Mouse (Mus musculus) liver, embryonic 13.5 days (tissue): Measurements from ENCODE around the gene Fblim1. TPM values are rescaled to one million over a fixed set of nuclear protein-coding genes. Genes with fewer than 3 reads are reported as not detected.

ENCODE experiments used
- ATAC-seq: fragments of 200-750 bp; cut with Nextera tagmentation; 2 replicates; pipeline ENCODE4 v1.8.0; 2017; ENCODE audit warnings: low read depth, mild to moderate bottlenecking, moderate number of reproducible peaks, moderate library complexity
- DNase-seq: peaks from one replicate; pipeline ENCODE4 v3.0.0; 2022
- H3K27ac ChIP-seq: fragments of 300-500 bp; sonication (generic); 2 replicates; pipeline ENCODE4 v1.5.1; 2015; ENCODE audit warnings: moderate library complexity, mild to moderate bottlenecking, inconsistent platforms
- H3K27me3 ChIP-seq: fragments of 300-500 bp; sonication (generic); 2 replicates; pipeline ENCODE4 v1.6.1; 2015; ENCODE audit warnings: mild to moderate bottlenecking, inconsistent platforms
- H3K36me3 ChIP-seq: fragments of 300-500 bp; sonication (generic); 2 replicates; pipeline ENCODE4 v1.6.1; 2015; ENCODE audit warnings: mild to moderate bottlenecking, inconsistent platforms
- H3K4me1 ChIP-seq: fragments of 300-500 bp; sonication (generic); replicated peaks from 2 replicates; pipeline ENCODE4 v1.6.1; 2015; ENCODE audit warnings: inconsistent platforms
- H3K4me2 ChIP-seq: fragments of 300-500 bp; sonication (generic); 2 replicates; pipeline ENCODE4 v1.6.1; 2015; ENCODE audit warnings: inconsistent platforms, mild to moderate bottlenecking, moderate library complexity
- H3K4me3 ChIP-seq: fragments of 300-500 bp; sonication (generic); replicated peaks from 2 replicates; pipeline ENCODE4 v1.5.1; 2015; ENCODE audit warnings: mild to moderate bottlenecking, inconsistent platforms
- H3K9ac ChIP-seq: fragments of 300-500 bp; sonication (generic); 2 replicates; pipeline ENCODE4 v1.6.1; 2015; ENCODE audit warnings: mild to moderate bottlenecking, inconsistent platforms
- H3K9me3 ChIP-seq: fragments of 300-500 bp; sonication (generic); replicated peaks from 2 replicates; pipeline ENCODE4 v1.6.1; 2016; ENCODE audit warnings: inconsistent platforms
- WGBS: fragments of 180-500 bp; shearing (Covaris S2); methylation state at CpG from one replicate; pipeline ENCODE4 v1.1.7; 2015; ENCODE audit not compliant: insufficient replicate concordance; 5-methylcytosine and 5-hydroxymethylcytosine counted together
- polyA plus RNA-seq: library from polyadenylated mRNA; unstranded; fragments of >200 nt; fragmentation: Nextera tagmentation; extraction: Ambion mirVana; gene quantifications from 2 replicates; pipeline ENCODE4 v1.2.1, GENCODE M21; 2015

Gene Fblim1
- 1.9 and 2.4 TPM in 2 replicates for polyA plus RNA-seq

DNA sequence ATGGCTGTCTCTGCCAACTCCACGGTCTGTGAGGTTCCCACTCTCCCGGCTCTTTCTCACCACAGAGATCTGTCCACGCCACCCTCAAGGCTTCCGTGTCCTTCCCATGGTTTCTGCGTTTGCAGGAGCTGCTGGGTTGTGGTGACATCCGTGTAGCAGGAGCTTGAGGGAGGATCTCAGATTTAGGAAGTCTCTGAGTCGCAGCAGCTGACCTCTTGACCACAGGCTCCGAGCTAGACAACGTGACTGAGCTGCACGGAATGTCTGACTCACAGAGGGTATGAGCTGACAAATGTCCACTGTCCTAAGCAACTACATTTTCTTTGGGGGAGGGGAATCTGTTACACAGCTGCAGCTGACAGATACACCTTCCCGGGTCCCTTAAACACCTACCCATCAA, at the start of gene Fblim1:
Gene Fblim1 (minus strand): TSS at position 236 of the 400 bp plus-strand sequence.
- no peak for DNase-seq

DNA sequence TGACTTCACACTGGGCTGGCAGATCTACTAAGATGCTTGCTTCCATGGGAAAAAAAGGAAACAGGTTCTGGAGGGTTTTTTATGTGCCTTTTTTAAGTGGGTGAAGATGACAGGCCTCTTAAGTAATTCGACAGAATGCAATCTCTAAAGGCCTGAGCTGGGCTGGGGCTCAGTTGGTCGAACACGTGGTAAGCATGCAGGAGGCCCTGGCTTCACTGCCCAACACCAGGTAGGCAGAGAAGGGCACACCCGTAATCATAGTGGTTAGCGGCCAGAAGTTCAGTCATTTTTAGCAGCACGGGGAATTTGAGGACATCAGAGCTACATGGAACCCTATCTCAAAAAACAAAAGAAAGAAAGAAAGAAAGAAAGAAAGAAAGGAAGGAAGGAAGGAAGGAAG, 48.6 kb upstream of the Fblim1 start:
- WGBS, result 79% methylated on average over 6 of the region's 6 CpGs

More for the DNA sequence above, at the start of gene Fblim1:
- no peak within 1 kb of the TSS for H3K4me2 ChIP-seq
- no peak for ATAC-seq
- H3K36me3 ChIP-seq, result no peaks in the 10 kb centered on the region
- H3K9ac ChIP-seq, result no peak within 1 kb of the TSS
- no peak within 1 kb of the TSS for H3K27ac ChIP-seq
- peaks cover 12% of the 10 kb centered on the region for H3K27me3 ChIP-seq
- 0 out of 2 replicates have a peak, but pooled peaks cover 4% of the 10 kb centered on the region for H3K4me1 ChIP-seq
- H3K4me3 ChIP-seq, result no peak within 1 kb of the TSS
- no peaks in the 10 kb centered on the region for H3K9me3 ChIP-seq
- 55% methylated on average over 11 of the region's 11 CpGs for WGBS

DNA sequence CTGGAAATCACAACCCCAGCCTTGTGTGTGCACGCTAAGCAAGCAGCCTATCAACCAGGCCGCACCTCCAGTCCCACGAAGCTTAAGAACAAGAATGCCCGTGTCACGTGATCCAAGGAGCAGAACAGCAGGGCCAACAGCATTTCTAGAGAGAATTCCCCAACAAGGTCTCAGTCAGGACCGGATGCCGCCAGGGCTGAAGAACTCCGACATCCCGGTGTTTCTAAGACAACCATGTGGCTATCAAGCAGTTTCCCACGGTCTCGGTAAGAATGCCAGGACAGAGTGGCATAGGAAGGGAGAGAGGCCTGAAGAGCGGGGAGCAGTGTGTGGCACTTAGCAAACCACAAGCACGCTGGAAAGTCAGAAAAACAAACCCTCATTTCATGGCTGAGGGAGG, 47.9 kb upstream of the Fblim1 start:
- Histone ChIP-seq H3K9ac (no peak overlapping the region), H3K9me3 (no peaks in the 10 kb centered on the region), H3K27ac (no peak overlapping the region), H3K27me3 (no peaks in the 10 kb centered on the region), H3K36me3 (peaks cover 22% of the 10 kb centered on the region), H3K4me3 (no peak overlapping the region), H3K4me2 (no peak overlapping the region), H3K4me1 (peaks cover 30% of the 10 kb centered on the region)
- DNase-seq, result no peak
- WGBS, result 84% methylated on average over 13 of the region's 13 CpGs
- ATAC-seq, result no peak

More for the DNA sequence above, 48.6 kb upstream of the Fblim1 start:
- H3K9ac ChIP-seq, result no peak overlapping the region
- peaks cover 31% of the 10 kb centered on the region for H3K4me1 ChIP-seq
- peaks cover 19% of the 10 kb centered on the region for H3K36me3 ChIP-seq
- H3K27ac ChIP-seq, result no peak overlapping the region
- no peak overlapping the region for H3K4me2 ChIP-seq
- H3K9me3 ChIP-seq, result no peaks in the 10 kb centered on the region
- no peak for DNase-seq
- no peak overlapping the region for H3K4me3 ChIP-seq
- no peaks in the 10 kb centered on the region for H3K27me3 ChIP-seq
- no peak for ATAC-seq

DNA sequence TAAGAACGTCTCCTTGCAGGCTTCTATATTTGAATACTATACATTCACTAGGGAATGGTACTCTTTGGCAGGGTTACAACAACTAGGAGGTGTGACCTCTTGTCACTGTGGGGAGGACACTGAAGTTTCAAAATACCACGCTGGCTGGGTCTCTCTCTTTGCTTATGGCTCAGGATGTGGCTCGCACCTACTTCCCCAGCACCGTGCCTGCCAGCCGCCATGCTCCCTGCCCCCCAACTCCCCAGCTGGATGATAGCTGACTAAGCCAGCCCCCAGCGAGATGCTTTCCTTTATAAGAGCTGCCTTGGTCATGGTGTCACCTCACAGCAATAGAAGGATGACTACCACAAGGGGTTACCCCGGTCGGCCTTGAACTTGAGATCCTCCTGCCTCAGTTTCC, 47.1 kb upstream of the Fblim1 start:
- no peak overlapping the region for H3K27ac ChIP-seq
- ATAC-seq (no peak), DNase-seq (no peak)
- no peak overlapping the region for H3K4me3 ChIP-seq
- peaks cover 23% of the 10 kb centered on the region for H3K4me1 ChIP-seq
- no peaks in the 10 kb centered on the region for H3K27me3 ChIP-seq
- no peak overlapping the region for H3K4me2 ChIP-seq
- H3K36me3 ChIP-seq, result peaks cover 24% of the 10 kb centered on the region
- H3K9ac ChIP-seq, result no peak overlapping the region
- H3K9me3 ChIP-seq, result no peaks in the 10 kb centered on the region
- WGBS, result 64% methylated on average over 8 of the region's 8 CpGs

DNA sequence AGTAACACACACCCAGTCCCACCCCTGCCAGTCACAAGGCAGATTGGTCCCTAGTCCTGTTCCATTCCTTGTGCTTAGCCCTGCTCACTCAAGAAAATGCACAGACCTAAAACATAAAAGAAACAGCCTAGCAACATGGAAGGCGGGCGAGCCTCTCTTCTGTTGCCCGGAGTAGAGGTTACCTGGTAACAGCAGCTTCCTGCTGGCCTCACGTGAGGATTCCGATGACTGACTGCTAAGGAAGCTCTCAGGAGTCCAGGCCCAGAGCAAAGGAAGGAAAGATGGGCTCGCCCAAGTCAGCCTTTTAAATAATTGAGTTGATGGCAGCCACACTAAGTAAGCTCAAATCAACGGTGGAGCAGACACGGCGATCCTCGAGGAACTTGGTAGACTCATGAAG, 46.0 kb upstream of the Fblim1 start:
- Histone ChIP-seq H3K4me3 (no peak overlapping the region), H3K4me2 (no peak overlapping the region), H3K27me3 (no peaks in the 10 kb centered on the region), H3K36me3 (peaks cover 21% of the 10 kb centered on the region), H3K9ac (no peak overlapping the region), H3K9me3 (no peaks in the 10 kb centered on the region), H3K4me1 (peaks cover 16% of the 10 kb centered on the region), H3K27ac (no peak overlapping the region)
- no peak for ATAC-seq
- DNase-seq, result no peak
- WGBS, result 82% methylated on average over 10 of the region's 10 CpGs

DNA sequence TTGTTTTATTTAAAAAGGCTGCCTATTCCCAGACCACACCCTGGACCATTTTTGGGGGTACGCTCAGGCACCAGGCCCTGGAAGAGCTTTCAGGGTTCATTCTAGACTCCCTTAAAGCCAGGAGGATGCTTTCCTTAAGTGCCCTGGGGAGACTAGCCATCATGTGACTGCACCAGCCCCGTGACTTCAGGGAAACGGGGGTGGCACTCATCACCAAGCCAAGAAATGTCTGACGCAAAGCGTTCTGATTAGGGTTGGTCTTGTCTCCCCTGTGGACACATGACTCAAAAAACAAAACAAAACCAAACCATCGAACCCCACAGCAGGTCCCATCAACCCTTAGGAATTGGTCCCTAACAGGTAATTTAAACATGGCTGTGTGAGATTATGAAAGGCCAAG, 45.4 kb upstream of the Fblim1 start:
- H3K4me3 ChIP-seq, result no peak overlapping the region
- H3K9me3 ChIP-seq, result no peaks in the 10 kb centered on the region
- no peaks in the 10 kb centered on the region for H3K27me3 ChIP-seq
- no peak overlapping the region for H3K4me2 ChIP-seq
- peaks cover 10% of the 10 kb centered on the region for H3K4me1 ChIP-seq
- no peak overlapping the region for H3K27ac ChIP-seq
- ATAC-seq (no peak), DNase-seq (no peak)
- WGBS, result 82% methylated on average over 6 of the region's 6 CpGs
- no peak overlapping the region for H3K9ac ChIP-seq
- H3K36me3 ChIP-seq, result peaks cover 21% of the 10 kb centered on the region

DNA sequence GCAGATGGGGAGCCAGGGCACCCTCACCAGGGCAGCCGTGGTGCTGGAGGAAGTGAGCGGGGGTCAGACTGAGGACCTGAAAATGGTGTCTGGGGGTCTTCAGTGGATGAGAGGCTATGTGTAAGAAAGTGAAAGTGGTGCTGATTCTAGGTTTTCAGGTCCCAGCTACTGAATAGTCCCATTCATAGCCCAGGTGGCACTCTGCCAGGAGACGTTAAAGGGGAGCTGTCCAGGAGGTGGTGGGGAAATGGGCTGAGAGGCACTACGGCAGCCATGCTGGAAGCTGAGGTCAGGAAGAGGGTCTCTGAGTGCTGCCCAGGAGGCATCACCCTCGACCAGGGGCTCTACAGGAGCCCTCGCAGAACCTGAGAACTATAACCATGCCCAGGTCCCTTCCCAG, 43.3 kb upstream of the Fblim1 start:
- Histone ChIP-seq H3K9me3 (no peaks in the 10 kb centered on the region), H3K36me3 (peaks cover 20% of the 10 kb centered on the region), H3K4me2 (no peak overlapping the region), H3K4me3 (no peak overlapping the region), H3K4me1 (0 out of 2 replicates have a peak, but pooled peaks cover 2% of the 10 kb centered on the region), H3K27ac (no peak overlapping the region), H3K27me3 (no peaks in the 10 kb centered on the region), H3K9ac (no peak overlapping the region)
- 77% methylated on average over 6 of the region's 6 CpGs for WGBS
- no peak for ATAC-seq
- no peak for DNase-seq

DNA sequence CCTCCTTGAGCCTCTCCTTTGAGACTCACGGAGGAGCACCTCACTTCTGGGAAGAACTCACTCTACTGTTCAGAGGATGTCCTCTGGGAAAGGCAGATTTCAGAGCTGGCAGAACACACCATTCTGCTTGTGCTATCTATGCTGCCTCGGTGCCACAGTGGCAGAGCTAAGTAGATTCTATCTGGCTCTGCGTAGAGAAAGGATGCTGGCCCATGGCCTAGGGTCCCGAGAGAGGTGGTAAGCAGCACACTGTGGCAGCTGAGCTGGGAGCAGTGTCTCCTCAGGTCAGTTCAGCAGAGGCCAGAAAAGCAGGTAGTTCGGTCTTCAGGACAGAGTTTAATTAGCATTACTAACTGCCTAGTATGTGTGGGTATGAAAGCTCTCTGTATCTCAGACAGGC, 42.4 kb upstream of the Fblim1 start:
- no peak for DNase-seq
- Histone ChIP-seq H3K27ac (no peak overlapping the region), H3K36me3 (peaks cover 12% of the 10 kb centered on the region; the same call in 1 of the 2 replicates), H3K4me3 (no peak overlapping the region), H3K27me3 (no peaks in the 10 kb centered on the region), H3K4me1 (peaks cover 2% of the 10 kb centered on the region; the same call in 1 of the 2 replicates), H3K9ac (no peak overlapping the region), H3K4me2 (no peak overlapping the region), H3K9me3 (no peaks in the 10 kb centered on the region)
- ATAC-seq, result no peak
- 87% methylated on average over 5 of the region's 5 CpGs for WGBS

DNA sequence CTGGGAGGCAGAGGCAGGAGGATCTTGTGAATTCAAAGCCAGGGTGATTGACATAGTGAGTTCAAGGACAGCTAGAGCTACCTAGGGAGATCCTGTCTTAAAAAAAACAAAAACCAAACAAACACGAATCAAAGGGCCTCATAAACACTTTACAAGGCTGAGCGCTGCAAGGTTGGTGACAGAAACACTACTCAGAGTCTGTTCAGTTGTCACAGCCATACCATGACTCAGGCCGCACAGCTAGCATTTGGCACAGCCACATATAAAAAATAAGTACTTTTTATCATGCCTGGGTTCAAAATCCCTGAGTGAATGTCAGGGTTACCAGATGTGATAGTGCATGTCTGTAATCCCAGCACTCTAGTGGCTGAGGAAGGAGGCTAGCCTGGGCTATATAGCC, 41.3 kb upstream of the Fblim1 start:
- 69% methylated on average over 3 of the region's 3 CpGs for WGBS
- DNase-seq, result no peak
- Histone ChIP-seq H3K4me2 (no peak overlapping the region), H3K4me1 (no peaks in the 10 kb centered on the region; the same call in 1 of the 2 replicates), H3K27me3 (no peaks in the 10 kb centered on the region), H3K27ac (no peak overlapping the region), H3K36me3 (peaks cover 10% of the 10 kb centered on the region; the same call in 1 of the 2 replicates), H3K9me3 (no peaks in the 10 kb centered on the region), H3K9ac (no peak overlapping the region), H3K4me3 (no peak overlapping the region)
- ATAC-seq, result no peak

DNA sequence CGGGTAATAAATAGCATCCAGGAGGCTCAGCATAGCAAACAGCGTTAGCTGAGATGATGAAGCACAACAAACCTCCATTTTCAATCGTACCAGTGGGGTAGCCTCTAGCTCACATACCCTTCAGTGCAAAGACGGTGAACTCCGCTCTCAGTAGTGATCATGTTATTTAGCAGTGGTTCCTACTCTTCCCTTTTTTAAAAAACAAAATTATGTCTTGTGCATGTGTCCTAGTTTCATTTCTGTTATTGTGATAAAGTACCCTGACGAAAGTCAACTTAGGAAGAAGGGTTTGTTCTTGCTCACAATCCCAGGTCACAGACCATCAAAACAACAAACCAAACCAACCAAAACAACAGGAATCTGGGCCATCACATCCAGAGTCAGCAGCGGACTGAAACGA, 40.1 kb upstream of the Fblim1 start:
- no peak overlapping the region for H3K27ac ChIP-seq
- H3K4me1 ChIP-seq, result no peaks in the 10 kb centered on the region; the same call in 1 of the 2 replicates
- H3K9me3 ChIP-seq, result no peaks in the 10 kb centered on the region
- peaks cover 18% of the 10 kb centered on the region for H3K36me3 ChIP-seq
- 85% methylated on average over 8 of the region's 8 CpGs for WGBS
- H3K27me3 ChIP-seq, result no peaks in the 10 kb centered on the region
- no peak overlapping the region for H3K9ac ChIP-seq
- no peak overlapping the region for H3K4me3 ChIP-seq
- ATAC-seq (no peak), DNase-seq (no peak)
- H3K4me2 ChIP-seq, result no peak overlapping the region

DNA sequence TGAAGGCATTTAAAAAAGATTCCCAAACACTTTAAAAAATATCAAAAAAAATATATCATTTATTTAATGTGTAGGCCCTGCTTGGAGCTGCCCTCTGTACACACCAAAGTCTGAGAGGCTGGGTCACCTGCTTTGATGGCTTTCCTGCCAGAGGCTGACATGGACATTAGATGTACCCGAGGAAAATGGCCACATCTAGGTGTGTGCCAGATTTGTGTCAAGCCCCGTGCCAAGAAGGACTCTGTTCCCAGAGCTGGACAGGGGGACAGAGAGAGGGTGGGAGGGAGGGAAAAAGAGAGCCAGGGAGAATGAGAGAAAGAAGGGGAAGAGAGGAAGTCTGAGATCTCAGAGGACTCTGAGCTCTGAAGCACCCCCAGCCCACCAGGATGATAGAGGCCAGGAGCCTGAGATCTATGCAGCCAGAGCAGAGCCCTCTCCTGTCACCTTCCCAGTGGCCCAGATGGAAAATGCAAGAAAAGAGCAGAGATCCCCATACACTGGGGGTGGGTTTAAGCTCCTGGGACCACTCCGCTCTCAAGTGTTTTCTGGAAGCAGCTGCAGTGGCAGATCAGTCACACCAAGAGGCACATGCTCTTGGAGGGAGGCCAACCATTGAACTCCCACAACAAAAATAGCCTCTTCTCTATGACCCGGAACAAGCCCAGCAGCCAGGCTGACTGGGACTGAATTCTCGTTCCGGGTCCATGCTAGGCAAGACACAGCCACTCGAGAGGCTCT, 37.4 kb upstream of the Fblim1 start:
- Histone ChIP-seq H3K27me3 (no peaks in the 10 kb centered on the region), H3K27ac (no peak overlapping the region), H3K4me2 (no peak overlapping the region), H3K4me3 (no peak overlapping the region), H3K36me3 (peaks cover 26% of the 10 kb centered on the region), H3K9me3 (no peaks in the 10 kb centered on the region), H3K4me1 (no peaks in the 10 kb centered on the region; the same call in 1 of the 2 replicates), H3K9ac (no peak overlapping the region)
- DNase-seq (no peak), ATAC-seq (no peak)
- WGBS, result 67% methylated on average over 7 of the region's 7 CpGs
